Mouse (Mus musculus): Measurements from ENCODE around the gene Pdgfb. TPM values are rescaled to one million over a fixed set of nuclear protein-coding genes. Genes with fewer than 3 reads are reported as not detected.

Gene Pdgfb
- total and polyA plus RNA-seq, 3 experiments: not detected

DNA sequence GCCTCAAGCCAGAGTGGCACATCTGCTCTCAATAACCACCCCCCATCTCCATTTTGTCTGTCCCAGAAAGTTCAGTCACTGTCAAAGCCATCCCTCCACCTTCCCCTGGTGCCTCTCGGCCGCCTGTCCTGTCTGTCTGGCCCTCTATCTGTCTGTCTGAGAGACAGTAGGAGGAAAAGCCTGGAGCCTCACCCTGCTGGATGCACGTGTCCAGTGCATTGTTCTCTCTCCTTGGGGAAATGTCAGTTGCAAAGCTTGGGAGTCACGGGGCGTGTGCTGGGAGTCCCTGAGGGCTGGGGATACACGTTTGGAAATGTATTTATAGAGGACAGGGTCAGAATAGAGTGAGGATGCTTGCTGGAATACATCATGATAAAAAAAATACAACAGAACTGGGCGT, 61.3 kb downstream of the Pdgfb start:
- H3K36me3 ChIP-seq (replicated peaks in 1 of 2; ENCODE audit: control insufficient read depth in 1 of 2, insufficient read depth in 1 of 2, low read length in 1 of 2): no peaks in the 10 kb centered on the region

DNA sequence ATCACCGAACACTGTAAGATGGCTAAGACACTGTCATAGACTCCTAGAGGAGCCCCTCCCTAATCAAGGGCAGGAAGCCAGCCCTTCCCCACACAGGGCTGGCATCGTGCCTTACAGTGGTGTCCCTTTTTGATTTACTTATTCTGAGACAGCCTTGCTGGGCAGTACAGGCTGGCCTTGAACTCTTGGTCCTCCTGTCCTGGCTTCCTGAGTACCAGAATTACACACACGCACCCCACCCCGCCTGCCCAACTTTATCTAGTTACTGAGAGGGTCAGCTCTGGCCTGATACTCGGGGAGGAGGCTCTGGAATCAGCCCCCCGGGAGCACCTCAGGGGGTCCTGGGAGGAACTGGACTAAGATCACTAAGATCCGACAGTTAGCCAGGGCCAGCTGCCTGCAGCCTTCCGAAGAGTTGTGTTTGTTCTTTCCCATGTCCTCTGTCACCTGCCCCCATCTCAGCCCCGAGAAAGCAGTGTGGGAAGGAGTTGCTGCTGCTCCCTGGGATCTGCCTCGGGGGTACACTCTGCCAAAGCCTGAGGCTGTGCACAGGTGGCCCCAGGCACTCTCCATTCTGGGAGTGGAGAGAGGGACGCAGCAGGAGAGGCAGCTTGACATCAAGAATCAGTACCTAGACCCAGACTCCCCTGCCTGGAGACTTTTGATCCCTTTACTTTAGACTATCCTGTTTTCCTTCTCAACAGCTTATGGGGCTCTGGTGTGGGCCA, 62.1 kb downstream of the Pdgfb start:
- no peak overlapping the region for H3K9ac ChIP-seq (ENCODE audit: insufficient read depth, low read depth)
- in situ Hi-C loops (cut with MboI; ENCODE audit: low pct_ligation_motif_present, low pct_unique_long_range_greater_than_20kb, low sequenced_read_pairs): loop anchor here (5.0 kb wide), 1 partner anchor 125 kb away; no protein-coding TSS in a partner anchor
- peaks cover 0 to 10% of the 10 kb centered on the region in 2 experiments; a peak in 2 of 4 replicates for H3K4me1 ChIP-seq (ENCODE audit: control insufficient read depth in 1 of 2, insufficient read depth in 2 of 2)
- dilution Hi-C loops (cut with MboI; ENCODE audit: extremely low pct_ligation_motif_present, extremely low pct_unique_long_range_greater_than_20kb, low sequenced_read_pairs): no loop called here
- H3K4me3 ChIP-seq (replicated peaks in 1 of 3; ENCODE audit: low read depth in 2 of 3, low read length in 2 of 3, poor library complexity in 1 of 3): no peak overlapping the region
- no peak overlapping the region for H3K4me2 ChIP-seq (ENCODE audit: insufficient read depth, low read depth, poor library complexity, severe bottlenecking)
- no peaks in the 10 kb centered on the region for H3K9me3 ChIP-seq (replicated peaks; ENCODE audit: low read length)
- no peaks in the 10 kb centered on the region for H3K79me2 ChIP-seq (replicated peaks; ENCODE audit: control insufficient read depth, extremely low read depth, insufficient read depth, poor library complexity, severe bottlenecking)
- peaks cover 19% of the 10 kb centered on the region for H3K27me3 ChIP-seq (replicated peaks)
- H3K27ac ChIP-seq (ENCODE audit: insufficient read depth, low read depth): no peak overlapping the region
- no peaks in the 10 kb centered on the region for H3K36me3 ChIP-seq (replicated peaks in 1 of 2; ENCODE audit: control insufficient read depth in 1 of 2, insufficient read depth in 1 of 2, low read length in 1 of 2)
- TF ChIP-seq ZC3H11A (IDR thresholded peaks at IDR 0.05; ENCODE audit: low read depth, low read length) (no peak), MAX (IDR thresholded peaks at IDR 0.05; ENCODE audit: low read length) (no peak), MYC (IDR thresholded peaks at IDR 0.05; ENCODE audit: low read depth, low read length) (no peak), MXI1 (IDR thresholded peaks at IDR 0.05; ENCODE audit: low read depth, low read length) (no peak), ETS1 (conservative IDR thresholded peaks at IDR 0.05; ENCODE audit: low read depth, low read length) (no peak), RAD21 (IDR thresholded peaks at IDR 0.05; ENCODE audit: low read depth, low read length) (no peak), SMC3 (IDR thresholded peaks at IDR 0.05; ENCODE audit: low read depth, low read length) (no peak), BHLHE40 (IDR thresholded peaks at IDR 0.05; ENCODE audit: low read depth, low read length) (no peak), CHD1 (IDR thresholded peaks at IDR 0.05; ENCODE audit: low read depth, low read length) (no peak), PAX5 (IDR thresholded peaks at IDR 0.05; ENCODE audit: low read length) (no peak), TBP (conservative IDR thresholded peaks at IDR 0.05; ENCODE audit: low read depth, low read length) (no peak), USF1 (IDR thresholded peaks at IDR 0.05; ENCODE audit: low read depth, low read length) (no peak), CTCF (conservative IDR thresholded peaks at IDR 0.05 in 1 of 2, IDR thresholded peaks at IDR 0.05 in 1 of 2; ENCODE audit: low read depth in 2 of 2, low read length in 2 of 2) (no peak), MAZ (IDR thresholded peaks at IDR 0.05; ENCODE audit: low read depth, low read length) (no peak), ZNF384 (IDR thresholded peaks at IDR 0.05; ENCODE audit: low read depth, low read length) (no peak), KAT2A (IDR thresholded peaks at IDR 0.05; ENCODE audit: insufficient replicate concordance, low read length) (no peak), JUN (IDR thresholded peaks at IDR 0.05; ENCODE audit: insufficient read depth, low read depth, low read length) (no peak), NELFE (IDR thresholded peaks at IDR 0.05; ENCODE audit: low read depth, low read length) (no peak)
- no peak for DNase-seq (ENCODE audit: extremely low read depth)

More for the DNA sequence above, 61.3 kb downstream of the Pdgfb start:
- Histone ChIP-seq H3K79me2 (replicated peaks; ENCODE audit: control insufficient read depth, extremely low read depth, insufficient read depth, poor library complexity, severe bottlenecking) (no peaks in the 10 kb centered on the region), H3K4me1 (ENCODE audit: control insufficient read depth in 1 of 2, insufficient read depth in 2 of 2) (peaks cover 0 to 12% of the 10 kb centered on the region in 2 experiments; a peak in 2 of 4 replicates), H3K4me3 (replicated peaks in 1 of 3; ENCODE audit: low read depth in 2 of 3, low read length in 2 of 3, poor library complexity in 1 of 3) (no peak overlapping the region), H3K27ac (ENCODE audit: insufficient read depth, low read depth) (no peak overlapping the region), H3K4me2 (ENCODE audit: insufficient read depth, low read depth, poor library complexity, severe bottlenecking) (no peak overlapping the region), H3K9me3 (replicated peaks; ENCODE audit: low read length) (no peaks in the 10 kb centered on the region), H3K27me3 (replicated peaks) (peaks cover 22% of the 10 kb centered on the region), H3K9ac (ENCODE audit: insufficient read depth, low read depth) (no peak overlapping the region)
- no peak for DNase-seq (ENCODE audit: extremely low read depth)
- dilution Hi-C loops (cut with MboI; ENCODE audit: extremely low pct_ligation_motif_present, extremely low pct_unique_long_range_greater_than_20kb, low sequenced_read_pairs) (no loop called here), in situ Hi-C loops (cut with MboI; ENCODE audit: low pct_ligation_motif_present, low pct_unique_long_range_greater_than_20kb, low sequenced_read_pairs) (loop anchor here (5.0 kb wide), 1 partner anchor 124 kb away; no protein-coding TSS in a partner anchor)
- TF ChIP-seq GABPA (IDR thresholded peaks at IDR 0.05; ENCODE audit: insufficient replicate concordance, low read depth, low read length) (no peak), USF1 (IDR thresholded peaks at IDR 0.05; ENCODE audit: low read depth, low read length) (no peak), USF2 (conservative IDR thresholded peaks at IDR 0.05; ENCODE audit: low read depth, low read length) (no peak), CTCF (conservative IDR thresholded peaks at IDR 0.05 in 1 of 2, IDR thresholded peaks at IDR 0.05 in 1 of 2; ENCODE audit: low read depth in 2 of 2, low read length in 2 of 2) (no peak), RAD21 (IDR thresholded peaks at IDR 0.05; ENCODE audit: low read depth, low read length) (no peak)
